Mouse (Mus musculus) heart, postnatal 0 days (tissue): Measurements from ENCODE around the gene Acd. TPM values are rescaled to one million over a fixed set of nuclear protein-coding genes. Genes with fewer than 3 reads are reported as not detected.

Experiments used
- ATAC-seq: fragments of 200-750 bp; cut with Nextera tagmentation; 2 replicates; pipeline ENCODE4 v1.8.0; 2017; ENCODE audit warnings: low read depth, moderate number of reproducible peaks, moderate library complexity; ENCODE audit not compliant: insufficient read depth
- DNase-seq: peaks from one replicate; pipeline ENCODE4 v3.0.0-alpha.2; 2016; ENCODE audit warnings: low spot score
- H3K27ac ChIP-seq: fragments of 300-500 bp; sonication (generic); 2 replicates; pipeline ENCODE4 v1.5.1; 2014; ENCODE audit warnings: low read depth, mild to moderate bottlenecking
- H3K27me3 ChIP-seq: fragments of 300-500 bp; sonication (generic); 2 replicates; pipeline ENCODE4 v1.6.1; 2014; ENCODE audit warnings: low read length, mixed read lengths; ENCODE audit not compliant: control insufficient read depth, insufficient read depth
- H3K36me3 ChIP-seq: fragments of 300-500 bp; sonication (generic); replicated peaks from 2 replicates; pipeline ENCODE4 v1.6.1; 2014; ENCODE audit warnings: low read length, mixed read lengths; ENCODE audit not compliant: control insufficient read depth, insufficient read depth
- H3K4me1 ChIP-seq: fragments of 300-500 bp; sonication (generic); 2 replicates; pipeline ENCODE4 v1.6.1; 2014; ENCODE audit warnings: antibody characterized with exemption; ENCODE audit not compliant: control insufficient read depth, insufficient read depth
- H3K4me2 ChIP-seq: fragments of 300-500 bp; sonication (generic); 2 replicates; pipeline ENCODE4 v1.6.1; 2014; ENCODE audit warnings: low read depth, mild to moderate bottlenecking, low read length, moderate library complexity
- H3K4me3 ChIP-seq: fragments of 300-500 bp; sonication (generic); 2 replicates; pipeline ENCODE4 v1.5.1; 2014; ENCODE audit warnings: low read depth, low read length
- H3K9ac ChIP-seq: fragments of 300-500 bp; sonication (generic); replicated peaks from 2 replicates; pipeline ENCODE4 v1.6.1; 2014; ENCODE audit warnings: low read depth, low read length, mixed read lengths
- H3K9me3 ChIP-seq: fragments of 300-500 bp; sonication (generic); replicated peaks from 2 replicates; pipeline ENCODE4 v1.6.1; 2016; ENCODE audit warnings: low read length; ENCODE audit not compliant: control insufficient read depth
- CTCF ChIP-seq: IDR thresholded peaks from 2 replicates; pipeline ENCODE4 v1.5.1; 2016; ENCODE audit warnings: antibody characterized with exemption, control low read depth, low read depth
- EP300 ChIP-seq: IDR thresholded peaks from 2 replicates; pipeline ENCODE4 v1.6.1; 2016; ENCODE audit warnings: antibody characterized with exemption, low read depth
- WGBS: fragments of 180-500 bp; shearing (Covaris S2); extraction: QIAGEN DNeasy Blood & Tissue Kit; methylation state at CpG from one replicate; pipeline ENCODE4 v1.1.7; 2014; 5-methylcytosine and 5-hydroxymethylcytosine counted together
- polyA plus RNA-seq: library from polyadenylated mRNA; unstranded; fragments of >200 nt; fragmentation: Nextera tagmentation; extraction: Ambion mirVana; gene quantifications from 2 replicates; pipeline ENCODE4 v1.2.1, GENCODE M21; 2015
- total RNA-seq: library from RNA; depleted of rRNA; stranded (reverse); fragments of >200 nt; gene quantifications from 2 replicates; pipeline ENCODE4 v1.2.3, GENCODE M21; 2014; ENCODE audit warnings: low replicate concordance

Gene Acd
- total and polyA plus RNA-seq, 2 experiments from 2014 or later, result 12.8 to 32.1 TPM

DNA sequence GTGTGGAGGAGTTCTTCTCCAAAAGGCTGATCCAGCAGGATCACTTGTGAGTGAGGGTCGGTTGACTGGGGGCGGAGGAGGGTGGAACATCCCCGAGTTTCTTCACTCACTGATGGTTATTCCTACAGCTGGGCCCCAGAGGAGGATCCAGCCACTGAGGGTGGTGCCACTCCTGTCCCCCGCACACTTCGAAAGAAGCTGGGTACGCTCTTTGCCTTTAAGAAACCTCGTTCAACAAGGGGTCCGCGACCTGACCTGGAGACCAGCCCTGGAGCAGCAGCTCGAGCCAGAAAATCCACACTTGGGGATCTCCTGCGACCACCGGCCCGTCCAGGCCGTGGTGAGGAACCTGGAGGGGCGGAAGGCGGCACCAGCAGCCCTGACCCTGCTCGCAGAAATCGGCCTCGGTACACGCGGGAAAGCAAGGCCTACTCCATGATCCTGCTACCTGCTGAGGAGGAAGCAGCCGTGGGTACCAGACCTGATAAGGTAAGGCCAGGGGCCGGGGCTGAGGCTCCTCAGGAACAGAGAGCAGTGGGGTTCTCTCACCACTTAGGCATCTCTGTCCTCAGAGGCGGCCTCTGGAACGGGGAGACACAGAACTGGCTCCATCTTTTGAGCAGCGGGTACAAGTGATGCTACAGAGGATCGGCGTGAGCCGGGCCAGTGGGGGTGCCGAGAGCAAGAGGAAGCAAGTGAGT, 5.7 kb downstream of the Acd start:
- Histone ChIP-seq H3K27ac (no peak overlapping the region), H3K27me3 (peaks cover 16% of the 10 kb centered on the region; the same call in 1 of the 2 replicates), H3K9me3 (0 out of 2 replicates have a peak, but pooled peaks cover 6% of the 10 kb centered on the region), H3K4me3 (no peak overlapping the region), H3K9ac (no peak overlapping the region), H3K4me2 (no peak overlapping the region), H3K36me3 (peaks cover 24% of the 10 kb centered on the region), H3K4me1 (peaks cover 10% of the 10 kb centered on the region)
- no peak for TF ChIP-seq CTCF
- ATAC-seq (no peak), DNase-seq (no peak)
- WGBS, result 68% methylated on average over 30 of the region's 30 CpGs

GRCm38 (mm10) chr8:105694051-105694799, 6.7 kb downstream of the Acd start:
- Histone ChIP-seq H3K4me3 (peak overlapping the region; percentile 40), H3K27me3 (peaks cover 19% of the 10 kb centered on the region; the same call in 1 of the 2 replicates), H3K36me3 (peaks cover 24% of the 10 kb centered on the region), H3K9me3 (0 out of 2 replicates have a peak, but pooled peaks cover 6% of the 10 kb centered on the region), H3K9ac (no peak overlapping the region), H3K4me2 (peak overlapping the region; percentile 65), H3K4me1 (peaks cover 6% of the 10 kb centered on the region), H3K27ac (no peak overlapping the region)
- DNase-seq, result no peak
- ATAC-seq, result peak; percentile 16; the same call in 1 of the 2 replicates
- WGBS, result 10% methylated on average over 40 of the region's 40 CpGs
- no peak; the same call in 1 of the 2 replicates for TF ChIP-seq CTCF
- TF ChIP-seq EP300, result no peak

GRCm38 (mm10) chr8:105693648-105694047, 7.3 kb downstream of the Acd start:
- Histone ChIP-seq H3K4me2 (peak overlapping the region; percentile 65), H3K9ac (no peak overlapping the region), H3K4me1 (peaks cover 6% of the 10 kb centered on the region), H3K9me3 (0 out of 2 replicates have a peak, but pooled peaks cover 6% of the 10 kb centered on the region), H3K27me3 (peaks cover 19% of the 10 kb centered on the region; the same call in 1 of the 2 replicates), H3K27ac (no peak overlapping the region), H3K4me3 (peak overlapping the region; percentile 40), H3K36me3 (peaks cover 21% of the 10 kb centered on the region)
- WGBS, result 13% methylated on average over 16 of the region's 30 CpGs
- ATAC-seq, result peak; percentile 70
- no peak for DNase-seq
- TF ChIP-seq EP300 (no peak), CTCF (no peak)

DNA sequence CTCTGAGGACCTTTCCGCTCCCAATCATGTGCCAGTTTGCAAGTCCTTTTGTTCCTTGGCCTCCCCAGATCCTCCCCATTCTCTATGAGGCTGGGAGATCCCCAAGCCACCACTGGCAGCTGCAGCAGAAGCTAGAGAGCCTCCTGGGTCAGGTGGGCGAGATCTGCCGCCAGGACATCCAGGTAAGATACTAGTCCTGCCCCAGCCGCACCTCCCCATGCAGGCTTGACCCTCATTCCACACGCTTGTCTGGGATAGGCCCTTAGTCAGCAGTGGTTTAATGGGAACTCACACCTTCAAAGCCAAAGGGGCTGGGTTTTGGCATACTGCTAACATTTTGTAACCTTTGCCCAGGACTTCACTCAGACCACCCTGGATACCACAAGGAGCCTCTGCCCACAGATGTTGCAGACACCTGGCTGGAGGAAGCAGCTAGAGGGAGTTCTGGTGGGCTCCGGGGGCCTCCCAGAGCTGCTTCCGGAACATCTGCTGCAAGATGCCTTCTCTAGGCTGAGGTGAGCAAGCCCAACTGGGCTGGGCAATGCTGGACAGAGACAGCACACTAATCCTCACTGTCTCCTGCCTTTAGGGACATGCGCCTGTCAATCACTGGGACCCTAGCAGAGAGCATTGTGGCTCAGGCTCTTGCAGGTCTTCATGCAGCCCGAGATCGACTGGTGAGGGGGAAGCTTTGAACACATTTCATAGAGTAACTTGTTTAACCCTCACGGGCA, 8.3 kb downstream of the Acd start:
- 0 out of 2 replicates have a peak, but pooled peaks cover 6% of the 10 kb centered on the region for H3K9me3 ChIP-seq
- no peak overlapping the region for H3K4me3 ChIP-seq
- no peak for DNase-seq
- H3K9ac ChIP-seq, result no peak overlapping the region
- peaks cover 6% of the 10 kb centered on the region for H3K4me1 ChIP-seq
- peaks cover 19% of the 10 kb centered on the region; the same call in 1 of the 2 replicates for H3K27me3 ChIP-seq
- H3K27ac ChIP-seq, result no peak overlapping the region
- ATAC-seq, result no peak
- WGBS, result 91% methylated on average over 11 of the region's 11 CpGs
- H3K4me2 ChIP-seq, result no peak overlapping the region
- H3K36me3 ChIP-seq, result peaks cover 10% of the 10 kb centered on the region
- TF ChIP-seq EP300, result no peak
- TF ChIP-seq CTCF, result no peak

- DNase-seq (no peak), ATAC-seq (no peak)
- Histone ChIP-seq H3K9ac (no peak overlapping the region), H3K27me3 (peaks cover 19% of the 10 kb centered on the region; the same call in 1 of the 2 replicates), H3K36me3 (no peaks in the 10 kb centered on the region), H3K4me3 (no peak overlapping the region), H3K27ac (no peak overlapping the region), H3K4me2 (no peak overlapping the region), H3K4me1 (peaks cover 6% of the 10 kb centered on the region), H3K9me3 (0 out of 2 replicates have a peak, but pooled peaks cover 6% of the 10 kb centered on the region)
- 65% methylated on average over 14 of the region's 14 CpGs for WGBS
- TF ChIP-seq EP300 (no peak), CTCF (no peak)
These were observed 9.9 kb downstream of the Acd start for GRCm38 (mm10) chr8:105690978-105691377.
